Mouse (Mus musculus) midbrain, embryonic 12.5 days (tissue): ENCODE results near the gene Psmb2. TPM values are rescaled to one million over a fixed set of nuclear protein-coding genes. Genes with fewer than 3 reads are reported as not detected.

Experiments
- ATAC-seq: fragments of 200-750 bp; cut with Nextera tagmentation; 2 replicates; pipeline ENCODE4 v1.8.0; 2017; ENCODE audit warnings: low read depth, moderate TSS enrichment, moderate library complexity; ENCODE audit not compliant: low FRiP score
- H3K27ac ChIP-seq: fragments of 300-500 bp; sonication (generic); replicated peaks from 2 replicates; pipeline ENCODE4 v1.5.1; 2016; ENCODE audit warnings: mild to moderate bottlenecking
- H3K27me3 ChIP-seq: fragments of 300-500 bp; sonication (generic); 2 replicates; pipeline ENCODE4 v1.6.1; 2016; ENCODE audit warnings: mild to moderate bottlenecking
- H3K36me3 ChIP-seq: fragments of 300-500 bp; sonication (generic); 2 replicates; pipeline ENCODE4 v1.6.1; 2016
- H3K4me1 ChIP-seq: fragments of 300-500 bp; sonication (generic); 2 replicates; pipeline ENCODE4 v1.6.1; 2016
- H3K4me2 ChIP-seq: fragments of 300-500 bp; sonication (generic); replicated peaks from 2 replicates; pipeline ENCODE4 v1.6.1; 2016; ENCODE audit warnings: mild to moderate bottlenecking, moderate library complexity
- H3K4me3 ChIP-seq: fragments of 300-500 bp; sonication (generic); 2 replicates; pipeline ENCODE4 v1.5.1; 2016; ENCODE audit warnings: mild to moderate bottlenecking
- H3K9ac ChIP-seq: fragments of 300-500 bp; sonication (generic); replicated peaks from 2 replicates; pipeline ENCODE4 v1.6.1; 2016; ENCODE audit warnings: mild to moderate bottlenecking, moderate library complexity
- H3K9me3 ChIP-seq: fragments of 300-500 bp; sonication (generic); 2 replicates; pipeline ENCODE4 v1.6.1; 2016; ENCODE audit warnings: mild to moderate bottlenecking
- WGBS: fragments of 180-500 bp; shearing (Covaris S2); methylation state at CpG from one replicate; pipeline ENCODE4 v1.1.7; 2016; 5-methylcytosine and 5-hydroxymethylcytosine counted together
- polyA plus RNA-seq: library from polyadenylated mRNA; unstranded; fragments of >200 nt; fragmentation: Nextera tagmentation; extraction: Ambion mirVana; gene quantifications from 2 replicates; pipeline ENCODE4 v1.2.1, GENCODE M21; 2016

Psmb2 gene
- polyA plus RNA-seq, 1 experiment from 2014 or later, result 435 TPM

- Histone ChIP-seq H3K9ac (no peak overlapping the region), H3K4me1 (peaks cover 22% of the 10 kb centered on the region), H3K27me3 (peaks cover 100% of the 10 kb centered on the region), H3K4me2 (peak overlapping the region; percentile 43; the same call in 1 of the 2 replicates), H3K27ac (no peak overlapping the region), H3K36me3 (no peaks in the 10 kb centered on the region), H3K9me3 (no peaks in the 10 kb centered on the region), H3K4me3 (peak overlapping the region; percentile 42)
- 3% methylated on average over 16 of the region's 16 CpGs for WGBS
- ATAC-seq, result no peak
Measured at GRCm38 (mm10) chr4:126734001-126734603, 56.7 kb downstream of the Psmb2 start.

DNA sequence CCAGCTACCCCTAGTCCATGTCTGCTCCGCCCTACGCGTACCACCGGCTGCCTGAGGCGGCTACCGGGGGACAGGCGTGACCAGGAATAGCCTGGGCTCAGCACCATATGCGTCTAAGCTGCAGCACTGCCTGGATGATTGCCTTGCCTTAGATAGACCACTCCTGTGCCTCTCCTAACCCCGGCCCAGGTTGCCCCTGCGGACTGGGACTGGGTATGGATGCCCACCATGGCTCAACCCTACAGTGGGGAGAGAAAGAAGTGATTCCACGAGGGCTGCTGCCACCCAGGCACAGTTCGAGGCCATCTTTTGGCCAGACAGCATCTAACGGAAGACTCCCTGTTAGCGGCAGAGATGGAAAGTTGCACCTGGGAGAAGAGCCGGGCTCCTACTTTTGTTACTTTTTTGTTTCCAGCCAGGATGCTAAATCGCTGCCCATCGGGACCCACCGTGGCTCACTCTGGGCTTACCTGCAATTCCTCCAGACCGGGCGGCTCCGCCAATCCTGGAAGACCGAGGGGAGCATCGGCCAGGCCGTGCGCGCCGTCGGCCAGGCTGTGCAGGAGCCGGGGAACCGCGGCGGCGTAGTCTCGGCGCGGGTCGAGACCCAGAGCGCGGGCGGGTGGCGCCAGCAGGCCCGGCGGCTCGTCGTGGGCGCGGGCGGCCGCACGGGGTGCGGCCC lies 57.4 kb downstream of the Psmb2 start:
- H3K4me2 ChIP-seq, result peak overlapping the region; percentile 43
- peaks cover 22% of the 10 kb centered on the region for H3K4me1 ChIP-seq
- H3K4me3 ChIP-seq, result peak overlapping the region; percentile 42
- no peaks in the 10 kb centered on the region for H3K36me3 ChIP-seq
- H3K9ac ChIP-seq, result peak overlapping the region; percentile 41; the same call in 1 of the 2 replicates
- no peaks in the 10 kb centered on the region for H3K9me3 ChIP-seq
- H3K27me3 ChIP-seq, result peaks cover 100% of the 10 kb centered on the region
- ATAC-seq, result no peak
- no peak overlapping the region for H3K27ac ChIP-seq
- 2% methylated on average over 51 of the region's 51 CpGs for WGBS

GRCm38 (mm10) chr4:126735382-126736000 lies 58.1 kb downstream of the Psmb2 start:
- ATAC-seq, result 0 out of 2 replicates have a peak, but pooled peaks have one; percentile 47
- 3% methylated on average over 45 of the region's 62 CpGs for WGBS
- H3K9ac ChIP-seq, result peak overlapping the region; percentile 41; the same call in 1 of the 2 replicates

DNA sequence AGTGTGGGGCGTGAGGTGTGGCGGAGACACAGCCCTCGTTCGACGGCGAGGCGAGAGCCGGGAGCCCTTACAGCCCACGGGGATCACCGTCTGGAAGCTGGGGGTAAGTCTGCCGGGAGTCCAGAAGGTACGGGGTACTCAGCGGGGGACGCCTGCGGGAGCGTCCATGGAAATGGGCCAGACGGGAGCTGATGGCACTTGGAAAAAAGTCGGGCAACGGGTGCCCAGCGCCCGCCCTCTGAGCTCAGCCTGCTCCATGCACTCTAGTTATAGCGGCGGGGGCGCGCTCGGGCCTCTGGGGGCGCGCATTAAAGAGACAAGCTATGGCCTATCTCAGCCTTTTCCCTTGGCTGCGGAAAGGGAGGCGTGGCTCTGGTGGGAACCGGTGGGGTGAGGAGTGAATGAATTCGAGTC lies 58.6 kb downstream of the Psmb2 start, which contains the start of gene Tfap2e:
Gene Tfap2e, minus strand, starts transcription at position 240 of the 414 bp plus-strand sequence.
- WGBS, result 2% methylated on average over 32 of the region's 32 CpGs

More at GRCm38 (mm10) chr4:126735382-126736000, 58.1 kb downstream of the Psmb2 start:
- peak overlapping the region; percentile 43 for H3K4me2 ChIP-seq
- H3K4me1 ChIP-seq, result peaks cover 22% of the 10 kb centered on the region
- no peaks in the 10 kb centered on the region for H3K36me3 ChIP-seq
- H3K9me3 ChIP-seq, result no peaks in the 10 kb centered on the region
- peak overlapping the region; percentile 42 for H3K4me3 ChIP-seq
- peaks cover 100% of the 10 kb centered on the region for H3K27me3 ChIP-seq
- no peak overlapping the region for H3K27ac ChIP-seq

DNA sequence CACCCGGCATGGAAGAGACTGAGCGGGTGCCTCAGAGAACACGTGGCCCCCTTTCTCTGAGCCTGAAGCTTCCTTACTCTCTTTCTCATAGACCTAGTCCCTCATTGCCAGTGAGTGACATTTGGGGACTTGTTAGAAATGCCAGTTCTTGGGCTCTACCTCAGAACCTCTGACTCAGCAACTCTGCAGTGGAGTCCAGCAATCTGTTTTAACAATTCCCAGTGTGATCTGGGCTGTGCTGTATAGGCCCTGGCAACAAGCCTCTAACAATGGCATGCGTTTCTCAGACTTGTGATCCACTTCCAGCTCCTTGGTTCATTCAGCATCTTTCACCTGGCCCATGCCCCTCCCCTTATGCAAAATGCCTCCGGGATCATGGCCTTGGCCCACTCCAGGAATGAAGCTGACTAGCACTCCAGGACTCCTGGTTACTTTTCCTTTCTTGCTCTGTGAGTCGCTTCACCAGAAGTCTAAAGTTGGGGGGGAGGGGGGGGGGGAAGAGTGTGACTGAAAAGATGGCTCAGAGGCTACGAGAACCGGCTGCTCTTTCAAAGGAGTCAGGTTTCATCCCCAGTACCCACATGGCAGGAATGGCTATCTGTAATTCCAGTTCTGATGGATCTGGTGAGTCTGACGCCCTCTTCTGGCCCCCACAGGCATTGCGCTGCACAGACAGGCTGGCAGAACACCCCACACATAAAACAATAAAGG lies 62.7 kb downstream of the Psmb2 start:
- 18% methylated on average over 10 of the region's 10 CpGs for WGBS
- H3K9me3 ChIP-seq, result no peaks in the 10 kb centered on the region
- no peak overlapping the region for H3K4me3 ChIP-seq
- ATAC-seq, result no peak
- peaks cover 22% of the 10 kb centered on the region for H3K4me1 ChIP-seq
- no peak overlapping the region for H3K9ac ChIP-seq
- H3K36me3 ChIP-seq, result peaks cover 10% of the 10 kb centered on the region
- no peak overlapping the region for H3K27ac ChIP-seq
- H3K4me2 ChIP-seq, result no peak overlapping the region
- H3K27me3 ChIP-seq, result peaks cover 91% of the 10 kb centered on the region

More for the DNA sequence above, 58.6 kb downstream of the Psmb2 start, which contains the start of gene Tfap2e:
- no peaks in the 10 kb centered on the region for H3K36me3 ChIP-seq
- H3K27me3 ChIP-seq, result peaks cover 95% of the 10 kb centered on the region
- H3K4me1 ChIP-seq, result peaks cover 22% of the 10 kb centered on the region
- ATAC-seq, result peak; percentile 38; the same call in 1 of the 2 replicates
- H3K4me2 ChIP-seq, result peak within 1 kb of the TSS; percentile 43
- H3K9me3 ChIP-seq, result no peaks in the 10 kb centered on the region
- no peak within 1 kb of the TSS for H3K27ac ChIP-seq
- peak within 1 kb of the TSS; percentile 41; the same call in 1 of the 2 replicates for H3K9ac ChIP-seq
- H3K4me3 ChIP-seq, result peak within 1 kb of the TSS; percentile 42

DNA sequence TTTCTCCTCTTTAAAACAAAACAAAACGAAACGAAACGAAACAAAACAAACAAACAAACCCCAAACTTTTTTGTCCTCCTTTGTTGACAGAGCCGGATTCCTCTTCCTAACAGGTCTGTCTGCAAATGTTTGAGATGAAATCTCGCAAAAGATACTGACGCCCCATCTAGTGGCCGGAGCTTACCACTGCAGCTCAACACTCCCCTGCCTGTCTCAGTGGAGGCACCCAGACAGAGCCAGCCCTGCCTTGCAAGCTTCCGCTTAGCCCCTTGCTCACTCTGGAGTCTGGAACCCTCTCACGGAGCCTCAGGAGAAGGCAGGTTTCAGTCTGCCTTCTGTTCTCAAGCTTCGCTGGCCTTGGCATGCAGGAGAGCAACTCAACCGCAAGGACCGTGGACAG lies 64.0 kb downstream of the Psmb2 start:
- Histone ChIP-seq H3K27me3 (peaks cover 80% of the 10 kb centered on the region), H3K9ac (no peak overlapping the region), H3K36me3 (peaks cover 20% of the 10 kb centered on the region), H3K4me2 (no peak overlapping the region), H3K27ac (no peak overlapping the region), H3K4me1 (peaks cover 9% of the 10 kb centered on the region), H3K9me3 (no peaks in the 10 kb centered on the region), H3K4me3 (no peak overlapping the region)
- WGBS, result 7% methylated on average over 12 of the region's 12 CpGs
- ATAC-seq, result peak; percentile 48; the same call in 1 of the 2 replicates

- no peak overlapping the region for H3K4me3 ChIP-seq
- H3K9me3 ChIP-seq, result no peaks in the 10 kb centered on the region
- H3K36me3 ChIP-seq, result peaks cover 33% of the 10 kb centered on the region
- H3K27me3 ChIP-seq, result peaks cover 68% of the 10 kb centered on the region
- WGBS, result 47% methylated on average over 2 of the region's 2 CpGs
- no peak overlapping the region for H3K9ac ChIP-seq
- no peak overlapping the region for H3K4me2 ChIP-seq
- H3K27ac ChIP-seq, result no peak overlapping the region
- peaks cover 9% of the 10 kb centered on the region for H3K4me1 ChIP-seq
- ATAC-seq, result no peak
Measured at GRCm38 (mm10) chr4:126742976-126743375, 65.5 kb downstream of the Psmb2 start.

GRCm38 (mm10) chr4:126743713-126744112 lies 66.3 kb downstream of the Psmb2 start:
- WGBS, result 10% methylated on average over 11 of the region's 11 CpGs
- peaks cover 61% of the 10 kb centered on the region for H3K27me3 ChIP-seq
- H3K4me2 ChIP-seq, result no peak overlapping the region; the same call in 1 of the 2 replicates
- ATAC-seq, result no peak
- H3K36me3 ChIP-seq, result peaks cover 40% of the 10 kb centered on the region
- no peak overlapping the region for H3K4me3 ChIP-seq
- peaks cover 11% of the 10 kb centered on the region for H3K4me1 ChIP-seq
- H3K27ac ChIP-seq, result no peak overlapping the region
- H3K9me3 ChIP-seq, result no peaks in the 10 kb centered on the region
- H3K9ac ChIP-seq, result no peak overlapping the region

DNA sequence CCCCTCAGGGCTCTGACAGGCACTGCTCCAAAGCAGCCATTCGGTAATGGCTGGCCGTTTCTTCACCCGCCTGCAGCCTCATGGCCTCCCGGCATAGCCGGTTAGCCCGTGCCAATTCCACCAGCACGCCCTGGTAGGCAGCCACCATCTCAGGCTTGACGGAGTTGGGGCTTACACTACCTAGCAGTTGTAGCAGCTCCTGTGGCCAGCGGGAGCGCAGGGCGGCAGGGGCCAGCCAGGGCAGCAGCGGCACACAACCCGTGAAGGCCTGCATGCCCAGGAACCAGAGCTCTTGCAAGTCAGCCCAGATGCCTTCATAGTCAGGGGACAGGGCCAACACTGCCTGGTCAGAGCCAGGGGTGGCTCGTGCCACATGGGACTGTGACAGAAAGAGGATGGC lies 67.4 kb downstream of the Psmb2 start:
- ATAC-seq, result no peak
- peaks cover 49% of the 10 kb centered on the region for H3K27me3 ChIP-seq
- H3K4me1 ChIP-seq, result peaks cover 22% of the 10 kb centered on the region
- no peak overlapping the region for H3K27ac ChIP-seq
- H3K4me3 ChIP-seq, result no peak overlapping the region
- no peak overlapping the region; the same call in 1 of the 2 replicates for H3K9ac ChIP-seq
- no peaks in the 10 kb centered on the region for H3K9me3 ChIP-seq
- H3K36me3 ChIP-seq, result peaks cover 50% of the 10 kb centered on the region
- H3K4me2 ChIP-seq, result no peak overlapping the region
- 89% methylated on average over 14 of the region's 14 CpGs for WGBS

- Histone ChIP-seq H3K36me3 (peaks cover 58% of the 10 kb centered on the region), H3K9me3 (no peaks in the 10 kb centered on the region), H3K27me3 (peaks cover 42% of the 10 kb centered on the region), H3K9ac (no peak overlapping the region), H3K4me2 (no peak overlapping the region), H3K4me3 (no peak overlapping the region), H3K4me1 (peaks cover 30% of the 10 kb centered on the region), H3K27ac (no peak overlapping the region)
- no peak for ATAC-seq
- 38% methylated on average over 13 of the region's 13 CpGs for WGBS
Measured at GRCm38 (mm10) chr4:126745506-126746193, 68.2 kb downstream of the Psmb2 start.

- Histone ChIP-seq H3K4me1 (peaks cover 37% of the 10 kb centered on the region), H3K4me3 (no peak overlapping the region), H3K27ac (no peak overlapping the region), H3K9me3 (no peaks in the 10 kb centered on the region), H3K36me3 (peaks cover 58% of the 10 kb centered on the region), H3K27me3 (peaks cover 42% of the 10 kb centered on the region), H3K4me2 (no peak overlapping the region), H3K9ac (no peak overlapping the region)
- no peak for ATAC-seq
- 87% methylated on average over 10 of the region's 10 CpGs for WGBS
Measured at GRCm38 (mm10) chr4:126746194-126746840, 68.9 kb downstream of the Psmb2 start.
